Mouse (Mus musculus) kidney, adult 11 months (tissue): ENCODE data around the gene Pym1.

ENCODE experiments used
- DNase-seq: peaks from one replicate; pipeline ENCODE4 v3.0.0; 2022

Pym1 gene

DNA sequence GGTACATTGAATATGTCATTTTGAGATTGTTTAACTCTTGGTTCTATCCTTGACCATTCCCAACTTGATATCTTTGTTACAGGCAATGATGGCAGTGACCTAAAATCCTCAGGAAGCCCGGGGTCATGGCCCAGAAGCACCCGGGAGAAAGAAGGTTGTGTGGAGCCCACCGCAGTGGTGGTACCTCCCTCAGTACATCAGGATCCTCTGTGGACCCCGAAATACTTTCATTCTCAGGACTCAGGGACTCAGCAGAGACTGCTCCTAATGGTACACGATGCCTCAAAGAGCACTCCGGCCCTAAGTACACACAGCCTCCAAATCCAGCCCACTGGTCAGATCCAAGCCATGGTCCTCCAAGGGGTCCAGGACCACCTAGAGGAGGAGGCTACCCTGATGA, 58.4 kb downstream of the Pym1 start:
- peak; percentile 14 for DNase-seq

DNA sequence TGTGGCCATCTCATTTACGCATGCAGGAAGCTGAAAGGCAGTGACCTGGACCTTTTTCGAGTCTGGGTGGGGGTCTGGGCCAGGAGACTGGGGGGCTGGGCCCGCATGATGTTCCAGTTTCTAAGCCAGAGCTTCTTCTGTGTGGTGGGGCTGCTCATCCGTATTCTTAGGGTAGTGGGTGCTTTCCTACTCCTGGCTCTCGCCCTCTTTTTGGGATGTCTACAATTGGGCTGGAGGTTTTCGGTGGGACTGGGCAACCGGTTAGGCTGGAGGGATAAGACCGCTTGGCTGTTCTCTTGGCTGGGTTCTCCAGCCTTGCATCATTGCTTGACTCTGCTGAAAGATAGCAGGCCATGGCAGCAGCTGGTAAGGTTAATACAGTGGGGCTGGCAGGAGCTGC, 59.3 kb downstream of the Pym1 start:
- DNase-seq, result no peak
